Mouse (Mus musculus) kidney, adult 2 months (tissue): ENCODE measurements around the gene Hmgcs2.

Experiments
- CTCF ChIP-seq: fragments of 200-500 bp; conservative IDR thresholded peaks from 2 replicates; pipeline ENCODE4 v1.5.1; 2011; ENCODE audit warnings: low read depth, mild to moderate bottlenecking, control low read depth, low read length, moderate library complexity, mixed read lengths; ENCODE audit not compliant: insufficient read depth, insufficient read length
- POLR2A ChIP-seq: fragments of 200-500 bp; IDR thresholded peaks from one replicate; pipeline ENCODE4 v1.6.1; 2011; ENCODE audit warnings: low read depth, low read length, control low read depth

DNA sequence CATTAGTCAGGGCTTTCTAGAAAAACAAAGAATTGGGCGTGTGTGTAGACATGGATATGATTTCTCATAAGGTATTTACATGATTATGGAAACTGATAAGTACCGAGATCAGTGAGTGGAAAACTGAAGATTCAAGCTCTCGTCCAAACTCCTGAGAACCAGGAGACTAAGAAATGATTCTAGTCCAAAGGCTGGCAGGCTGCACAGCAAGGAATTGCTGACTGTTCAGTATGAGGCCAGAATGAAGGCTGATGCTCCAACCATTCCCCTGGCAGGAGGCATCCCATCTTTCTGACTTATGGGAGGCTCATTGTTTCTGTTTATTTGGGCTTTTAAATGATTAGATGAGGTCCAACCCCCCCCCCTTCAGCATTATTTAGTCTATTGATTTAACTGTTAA, 19.7 kb upstream of the Hmgcs2 start:
- TF ChIP-seq CTCF (no peak), POLR2A (no peak)
